Mouse (Mus musculus) lung, embryonic 16.5 days (tissue): ENCODE results near the gene Pglyrp1. TPM values are rescaled to one million over a fixed set of nuclear protein-coding genes. Genes with fewer than 3 reads are reported as not detected.

Experiments used
- ATAC-seq: fragments of 200-750 bp; cut with Nextera tagmentation; 2 replicates; pipeline ENCODE4 v1.8.0; 2017; ENCODE audit warnings: low read depth, mild to moderate bottlenecking, moderate library complexity
- H3K27ac ChIP-seq: fragments of 300-500 bp; sonication (generic); 2 replicates; pipeline ENCODE4 v1.5.1; 2014; ENCODE audit warnings: mild to moderate bottlenecking, control low read depth, low read length
- H3K27me3 ChIP-seq: fragments of 300-500 bp; sonication (generic); 2 replicates; pipeline ENCODE4 v1.6.1; 2014; ENCODE audit warnings: low read depth, low read length, mixed read lengths; ENCODE audit not compliant: control insufficient read depth, insufficient read depth
- H3K36me3 ChIP-seq: fragments of 300-500 bp; sonication (generic); 2 replicates; pipeline ENCODE4 v1.6.1; 2014; ENCODE audit warnings: low read length; ENCODE audit not compliant: control insufficient read depth, insufficient read depth
- H3K4me1 ChIP-seq: fragments of 300-500 bp; sonication (generic); replicated peaks from 2 replicates; pipeline ENCODE4 v1.6.1; 2014; ENCODE audit warnings: low read length, mixed read lengths; ENCODE audit not compliant: control insufficient read depth, insufficient read depth
- H3K4me2 ChIP-seq: fragments of 300-500 bp; sonication (generic); 2 replicates; pipeline ENCODE4 v1.6.1; 2014; ENCODE audit warnings: low read depth, low read length, control low read depth
- H3K4me3 ChIP-seq: fragments of 300-500 bp; sonication (generic); 2 replicates; pipeline ENCODE4 v1.5.1; 2014; ENCODE audit warnings: mild to moderate bottlenecking, low read length, control low read depth
- H3K9ac ChIP-seq: fragments of 300-500 bp; sonication (generic); 2 replicates; pipeline ENCODE4 v1.6.1; 2014; ENCODE audit warnings: low read length, control low read depth
- H3K9me3 ChIP-seq: fragments of 300-500 bp; sonication (generic); 2 replicates; pipeline ENCODE4 v1.6.1; 2016; ENCODE audit warnings: low read length; ENCODE audit not compliant: control insufficient read depth
- WGBS: fragments of 180-500 bp; shearing (Covaris S2); extraction: QIAGEN DNeasy Blood & Tissue Kit; methylation state at CpG from one replicate; pipeline ENCODE4 v1.1.7; 2014; 5-methylcytosine and 5-hydroxymethylcytosine counted together
- polyA plus RNA-seq: library from polyadenylated mRNA; unstranded; fragments of >200 nt; fragmentation: Nextera tagmentation; extraction: Ambion mirVana; gene quantifications from 2 replicates; pipeline ENCODE4 v1.2.1, GENCODE M21; 2015

Pglyrp1 gene
- polyA plus RNA-seq, 1 experiment from 2014 or later: 12.5 TPM

- no peak overlapping the region for H3K9ac ChIP-seq
- no peak overlapping the region for H3K27ac ChIP-seq
- no peak overlapping the region for H3K4me3 ChIP-seq
- no peaks in the 10 kb centered on the region for H3K9me3 ChIP-seq
- no peaks in the 10 kb centered on the region for H3K27me3 ChIP-seq
- no peak for ATAC-seq
- no peak overlapping the region for H3K4me2 ChIP-seq
- H3K36me3 ChIP-seq: no peaks in the 10 kb centered on the region
- H3K4me1 ChIP-seq: no peaks in the 10 kb centered on the region
- WGBS: 29% methylated on average over 7 of the region's 7 CpGs
These were observed 7.6 kb downstream of the Pglyrp1 start for GRCm38 (mm10) chr7:18878691-18879090.

GRCm38 (mm10) chr7:18883991-18884744 is 13.0 kb downstream of the Pglyrp1 start:
- no peaks in the 10 kb centered on the region for H3K27me3 ChIP-seq
- H3K36me3 ChIP-seq: no peaks in the 10 kb centered on the region
- WGBS: 39% methylated on average over 9 of the region's 9 CpGs
- H3K9ac ChIP-seq: peak overlapping the region; percentile 6; the same call in 1 of the 2 replicates
- H3K27ac ChIP-seq: peak overlapping the region; percentile 68
- no peak overlapping the region for H3K4me3 ChIP-seq
- H3K9me3 ChIP-seq: no peaks in the 10 kb centered on the region
- 0 out of 2 replicates have a peak overlapping the region, but pooled peaks have one; percentile 16 for H3K4me2 ChIP-seq
- peaks cover 13% of the 10 kb centered on the region for H3K4me1 ChIP-seq
- ATAC-seq: peak; percentile 83

GRCm38 (mm10) chr7:18884745-18885422 is 13.8 kb downstream of the Pglyrp1 start:
- no peak overlapping the region for H3K4me3 ChIP-seq
- no peak for ATAC-seq
- peak overlapping the region; percentile 31 for H3K9ac ChIP-seq
- H3K4me2 ChIP-seq: 0 out of 2 replicates have a peak overlapping the region, but pooled peaks have one; percentile 16
- no peaks in the 10 kb centered on the region for H3K36me3 ChIP-seq
- peak overlapping the region; percentile 68 for H3K27ac ChIP-seq
- no peaks in the 10 kb centered on the region for H3K27me3 ChIP-seq
- peaks cover 13% of the 10 kb centered on the region for H3K4me1 ChIP-seq
- WGBS: 43% methylated on average over 13 of the region's 13 CpGs
- H3K9me3 ChIP-seq: no peaks in the 10 kb centered on the region

GRCm38 (mm10) chr7:18886963-18887362 is 15.8 kb downstream of the Pglyrp1 start:
- H3K9me3 ChIP-seq: no peaks in the 10 kb centered on the region
- ATAC-seq: no peak
- no peak overlapping the region for H3K4me2 ChIP-seq
- H3K36me3 ChIP-seq: no peaks in the 10 kb centered on the region
- WGBS: 90% methylated on average over 1 of the region's 1 CpGs
- no peak overlapping the region for H3K9ac ChIP-seq
- H3K4me3 ChIP-seq: no peak overlapping the region
- no peak overlapping the region for H3K27ac ChIP-seq
- no peaks in the 10 kb centered on the region for H3K27me3 ChIP-seq
- peaks cover 13% of the 10 kb centered on the region for H3K4me1 ChIP-seq

- Histone ChIP-seq H3K9ac (no peak overlapping the region), H3K27me3 (peaks cover 6% of the 10 kb centered on the region), H3K4me3 (no peak overlapping the region), H3K4me2 (no peak overlapping the region), H3K9me3 (no peaks in the 10 kb centered on the region), H3K4me1 (peaks cover 9% of the 10 kb centered on the region; the same call in 1 of the 2 replicates), H3K36me3 (no peaks in the 10 kb centered on the region), H3K27ac (no peak overlapping the region)
- WGBS: 88% methylated on average over 8 of the region's 8 CpGs
- no peak for ATAC-seq
These were observed 19.7 kb downstream of the Pglyrp1 start for GRCm38 (mm10) chr7:18890848-18891247.

- peaks cover 6% of the 10 kb centered on the region for H3K27me3 ChIP-seq
- H3K36me3 ChIP-seq: no peaks in the 10 kb centered on the region
- ATAC-seq: peak; percentile 69
- WGBS: 17% methylated on average over 33 of the region's 33 CpGs
- peak overlapping the region; percentile 69 for H3K4me2 ChIP-seq
- H3K27ac ChIP-seq: no peak overlapping the region
- H3K9ac ChIP-seq: peak overlapping the region; percentile 50
- H3K9me3 ChIP-seq: no peaks in the 10 kb centered on the region
- H3K4me3 ChIP-seq: peak overlapping the region; percentile 44
- H3K4me1 ChIP-seq: peaks cover 9% of the 10 kb centered on the region; the same call in 1 of the 2 replicates
These were observed 20.9 kb downstream of the Pglyrp1 start for GRCm38 (mm10) chr7:18891872-18892599.

- Histone ChIP-seq H3K36me3 (no peaks in the 10 kb centered on the region), H3K27ac (no peak overlapping the region), H3K27me3 (peaks cover 6% of the 10 kb centered on the region), H3K4me2 (peak overlapping the region; percentile 69; the same call in 1 of the 2 replicates), H3K4me3 (no peak overlapping the region), H3K9me3 (no peaks in the 10 kb centered on the region), H3K4me1 (peaks cover 9% of the 10 kb centered on the region; the same call in 1 of the 2 replicates), H3K9ac (no peak overlapping the region)
- WGBS: 32% methylated on average over 26 of the region's 27 CpGs
- ATAC-seq: peak; percentile 26; the same call in 1 of the 2 replicates
These were observed 21.9 kb downstream of the Pglyrp1 start for GRCm38 (mm10) chr7:18893009-18893408.

- no peaks in the 10 kb centered on the region for H3K9me3 ChIP-seq
- peak; percentile 66 for ATAC-seq
- under 1% methylated on average over 40 of the region's 41 CpGs for WGBS
- peak overlapping the region; percentile 69 for H3K9ac ChIP-seq
- peaks cover 6% of the 10 kb centered on the region for H3K27me3 ChIP-seq
- peaks cover 9% of the 10 kb centered on the region; the same call in 1 of the 2 replicates for H3K4me1 ChIP-seq
- peak overlapping the region; percentile 48 for H3K4me3 ChIP-seq
- peak overlapping the region; percentile 92 for H3K4me2 ChIP-seq
- no peaks in the 10 kb centered on the region for H3K36me3 ChIP-seq
- no peak overlapping the region for H3K27ac ChIP-seq
These were observed 22.7 kb downstream of the Pglyrp1 start for GRCm38 (mm10) chr7:18893651-18894430.
